ENCODE assay signal across 11 mouse cellular contexts in the genomic region with DNA sequence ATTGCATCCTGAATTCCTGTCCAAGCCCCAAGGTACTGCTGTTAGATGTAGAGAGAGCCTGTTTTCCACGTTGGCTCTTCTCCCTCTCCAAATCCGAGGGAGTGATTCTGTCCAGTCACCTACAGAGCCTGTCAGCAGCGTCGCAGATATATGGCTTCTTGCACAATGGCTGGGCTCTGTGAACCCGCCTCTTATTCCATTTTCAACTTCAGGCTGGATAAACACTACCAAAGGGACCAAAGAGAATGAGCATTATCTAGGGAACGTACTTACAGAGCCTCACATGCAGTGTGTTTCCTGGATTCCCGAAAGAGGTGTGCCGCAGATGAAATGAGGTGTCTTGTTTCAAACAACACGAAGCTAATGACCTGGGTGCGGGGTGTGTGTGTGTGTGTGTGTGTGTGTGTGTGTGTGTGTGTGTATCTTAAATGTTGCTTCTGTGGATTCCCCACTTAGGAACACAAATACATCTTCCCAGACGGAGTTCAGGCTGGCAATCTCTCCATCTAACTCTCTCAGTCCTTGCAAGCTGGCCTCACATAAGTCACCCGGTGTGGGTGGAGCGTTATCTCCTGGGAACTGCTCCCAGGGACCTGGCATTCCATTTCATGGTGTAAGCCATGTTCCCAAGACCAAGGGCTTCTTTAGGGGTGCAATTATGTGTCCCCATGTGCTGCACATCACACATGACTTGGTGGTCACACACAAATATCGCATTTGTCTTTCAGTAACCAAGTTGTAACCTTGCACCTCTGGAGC. TPM values are rescaled to one million over a fixed set of nuclear protein-coding genes. Genes with fewer than 3 reads are reported as not detected.
DNase-seq lines count a peak whose midpoint lies in the region; ATAC-seq lines count a peak whose summit lies in the region.
"Had no signal": no experiment of that assay in that cellular context is flagged by ENCODE, and none has a peak within 500 bp of the region (broad histone marks: within the 10 kb centered on the region; RNA-seq: fewer than 3 reads in every experiment).

No protein-coding gene starts in this region.

- no peaks in the 10 kb centered on the region for H3K27me3 ChIP-seq in heart, embryonic 16.5 days (ENCODE audit: control insufficient read depth, insufficient read depth, low read length)
- no peaks in the 10 kb centered on the region for H3K27me3 ChIP-seq in limb, embryonic 15.5 days
- H3K27me3 ChIP-seq in forebrain, embryonic 13.5 days = no peaks in the 10 kb centered on the region
- H3K27me3 ChIP-seq: embryonic facial prominence, embryonic 13.5 days had no signal

- DNase-seq in heart, adult 18-20 months = no peak
- peak; percentile 41 for DNase-seq in 3T3-L1 (ENCODE audit: low read depth, low spot score)
- peak; percentile 38 for DNase-seq in ES-CJ7 (ENCODE audit: low read depth, low spot score)
- no peak for DNase-seq in left cerebral cortex, postnatal 10 days (ENCODE audit: extremely low spot score in 1 of 2, low spot score in 2 of 2)
- DNase-seq: adrenal gland, postnatal 36 days; cerebellum, adult 9-10 months had no signal

- 28% methylated on average over 14 of the region's 14 CpGs for WGBS in heart, embryonic 16.5 days
- WGBS in limb, embryonic 15.5 days = 33% methylated on average over 14 of the region's 14 CpGs
- WGBS in forebrain, embryonic 13.5 days = 76% methylated on average over 14 of the region's 14 CpGs

- H3K9me3 ChIP-seq in heart, embryonic 16.5 days (replicated peaks; ENCODE audit: control insufficient read depth, low read length) = 0 out of 2 replicates have a peak, but pooled peaks cover 2% of the 10 kb centered on the region
- no peaks in the 10 kb centered on the region for H3K9me3 ChIP-seq in limb, embryonic 15.5 days
- no peaks in the 10 kb centered on the region for H3K9me3 ChIP-seq in forebrain, embryonic 13.5 days (replicated peaks)
- H3K9me3 ChIP-seq: embryonic facial prominence, embryonic 13.5 days had no signal

- H3K9ac ChIP-seq in heart, embryonic 16.5 days (ENCODE audit: low read length) = peak overlapping the region; percentile 0; the same call in 1 of the 2 replicates
- H3K9ac ChIP-seq in limb, embryonic 15.5 days = no peak overlapping the region
- no peak overlapping the region for H3K9ac ChIP-seq in forebrain, embryonic 13.5 days
- H3K9ac ChIP-seq: embryonic facial prominence, embryonic 13.5 days had no signal

- ATAC-seq in heart, embryonic 16.5 days (replicated peaks; ENCODE audit: extremely low read depth, insufficient read depth, low FRiP score) = no peak
- ATAC-seq in limb, embryonic 15.5 days (ENCODE audit: insufficient number of reproducible peaks, low FRiP score, low TSS enrichment, low read depth) = no peak
- ATAC-seq in forebrain, embryonic 13.5 days = no peak
- ATAC-seq: hindbrain, embryonic 16.5 days had no signal

- intact Hi-C loops in left cerebral cortex, postnatal 10 days (cut with DNase I) = no loop called here

- H3K36me3 ChIP-seq in heart, embryonic 16.5 days (ENCODE audit: control insufficient read depth, insufficient read depth) = no peaks in the 10 kb centered on the region
- H3K36me3 ChIP-seq in limb, embryonic 15.5 days = no peaks in the 10 kb centered on the region
- H3K36me3 ChIP-seq in forebrain, embryonic 13.5 days (ENCODE audit: poor library complexity, severe bottlenecking) = no peaks in the 10 kb centered on the region
- H3K36me3 ChIP-seq: embryonic facial prominence, embryonic 13.5 days had no signal

- no peak overlapping the region for H3K4me3 ChIP-seq in heart, embryonic 16.5 days (ENCODE audit: low read length)
- H3K4me3 ChIP-seq in limb, embryonic 15.5 days = no peak overlapping the region
- H3K4me3 ChIP-seq in forebrain, embryonic 13.5 days = no peak overlapping the region
- H3K4me3 ChIP-seq: embryonic facial prominence, embryonic 13.5 days had no signal

- H3K4me1 ChIP-seq in heart, embryonic 16.5 days (ENCODE audit: control insufficient read depth, insufficient read depth, low read length) = peaks cover 13% of the 10 kb centered on the region
- 0 out of 2 replicates have a peak, but pooled peaks cover 5% of the 10 kb centered on the region for H3K4me1 ChIP-seq in limb, embryonic 15.5 days
- no peaks in the 10 kb centered on the region for H3K4me1 ChIP-seq in forebrain, embryonic 13.5 days

- peak overlapping the region; percentile 31 for H3K4me2 ChIP-seq in heart, embryonic 16.5 days (ENCODE audit: low read depth, low read length)
- H3K4me2 ChIP-seq in limb, embryonic 15.5 days = no peak overlapping the region
- H3K4me2 ChIP-seq in forebrain, embryonic 13.5 days = no peak overlapping the region
- H3K4me2 ChIP-seq: embryonic facial prominence, embryonic 13.5 days had no signal

- no peak overlapping the region for H3K27ac ChIP-seq in heart, embryonic 16.5 days (ENCODE audit: low read length)
- H3K27ac ChIP-seq in limb, embryonic 15.5 days = peak overlapping the region; percentile 69
- H3K27ac ChIP-seq in forebrain, embryonic 13.5 days = no peak overlapping the region
- H3K27ac ChIP-seq: embryonic facial prominence, embryonic 13.5 days had no signal

RNA-seq across cellular contexts. Expression of a gene that starts 17.0 kb away (rescaled TPM):
- polyA plus RNA-seq in heart, embryonic 16.5 days (2015; fragmentation: Nextera tagmentation; extraction: Ambion mirVana) = 1,475 and 1,571 TPM in 2 replicates
- total RNA-seq in heart, adult 18-20 months (2021) = 100 to 1,000 TPM; 363 to 405 TPM
- polyA plus RNA-seq in limb, embryonic 15.5 days (2015; fragmentation: Nextera tagmentation; extraction: Ambion mirVana) = 2,561 and 2,592 TPM in 2 replicates
- 4,035 and 4,414 TPM in 2 replicates for polyA plus RNA-seq in forebrain, embryonic 13.5 days (2015; fragmentation: Nextera tagmentation; extraction: Ambion mirVana)
- 100 to 1,000 TPM; 442 to 467 TPM for total RNA-seq in left cerebral cortex, postnatal 10 days (2021)

RNA-seq across cellular contexts. Expression of a gene that starts 20.2 kb away (rescaled TPM):
- polyA plus RNA-seq in heart, embryonic 16.5 days (2015; fragmentation: Nextera tagmentation; extraction: Ambion mirVana) = 22.2 and 28.6 TPM in 2 replicates
- total RNA-seq in heart, adult 18-20 months (2021) = 10 to 100 TPM; 10.1 to 11.4 TPM
- polyA plus RNA-seq in limb, embryonic 15.5 days (2015; fragmentation: Nextera tagmentation; extraction: Ambion mirVana) = 37.0 and 39.0 TPM in 2 replicates
- 32.7 and 33.8 TPM in 2 replicates for polyA plus RNA-seq in forebrain, embryonic 13.5 days (2015; fragmentation: Nextera tagmentation; extraction: Ambion mirVana)
- 10 to 100 TPM; 20.1 to 21.1 TPM for total RNA-seq in left cerebral cortex, postnatal 10 days (2021)

Comparison
In these comparisons a context has a peak if more than half of its experiments do, and no peak if none do; other contexts are left out.
1. DNase-seq: peak in 3T3-L1 (single experiment) and ES-CJ7 (single experiment); none in heart, adult 18-20 months (0 of 2) and left cerebral cortex, postnatal 10 days (0 of 2).